ENCODE assay signal across 8 mouse cellular contexts in genomic region chr2:31654854-31655559, GRCm38 (mm10). TPM values are rescaled to one million over a fixed set of nuclear protein-coding genes. Genes with fewer than 3 reads are reported as not detected.
DNase-seq lines count a peak whose midpoint lies in the region; ATAC-seq lines count a peak whose summit lies in the region.

No protein-coding gene starts in this region.

- 0 out of 2 replicates have a peak, but pooled peaks cover 6% of the 10 kb centered on the region for H3K9me3 ChIP-seq in embryonic facial prominence, embryonic 15.5 days (replicated peaks)
- H3K9me3 ChIP-seq in hindbrain, embryonic 13.5 days = peaks cover 4% of the 10 kb centered on the region
- no peaks in the 10 kb centered on the region for H3K9me3 ChIP-seq in stomach, embryonic 14.5 days (ENCODE audit: control insufficient read depth, low read depth, low read length)

- H3K27ac ChIP-seq in embryonic facial prominence, embryonic 15.5 days (replicated peaks) = no peak overlapping the region
- 0 out of 2 replicates have a peak overlapping the region, but pooled peaks have one; percentile 48 for H3K27ac ChIP-seq in hindbrain, embryonic 13.5 days
- no peak overlapping the region for H3K27ac ChIP-seq in stomach, embryonic 14.5 days (ENCODE audit: low read length)

- H3K27me3 ChIP-seq in embryonic facial prominence, embryonic 15.5 days = peaks cover 67% of the 10 kb centered on the region
- peaks cover 99% of the 10 kb centered on the region for H3K27me3 ChIP-seq in hindbrain, embryonic 13.5 days
- peaks cover 39% of the 10 kb centered on the region for H3K27me3 ChIP-seq in stomach, embryonic 14.5 days (ENCODE audit: control insufficient read depth, insufficient read depth, low read length)

- H3K36me3 ChIP-seq in embryonic facial prominence, embryonic 15.5 days = no peaks in the 10 kb centered on the region
- H3K36me3 ChIP-seq in hindbrain, embryonic 13.5 days = no peaks in the 10 kb centered on the region
- no peaks in the 10 kb centered on the region for H3K36me3 ChIP-seq in stomach, embryonic 14.5 days (ENCODE audit: control insufficient read depth, insufficient read depth, low read length)

- H3K4me3 ChIP-seq in embryonic facial prominence, embryonic 15.5 days (replicated peaks) = peak overlapping the region; percentile 52
- H3K4me3 ChIP-seq in hindbrain, embryonic 13.5 days = peak overlapping the region; percentile 54
- H3K4me3 ChIP-seq in stomach, embryonic 14.5 days (ENCODE audit: low read depth, low read length) = peak overlapping the region; percentile 41

- peak; percentile 59 to 62 for DNase-seq in adrenal gland, adult 18-20 months (ENCODE audit: low spot score in 2 of 2)
- DNase-seq in adrenal gland, postnatal 4 days (ENCODE audit: low spot score in 2 of 2) = no peak
- peak; percentile 53 for DNase-seq in ZHBTc4 (ENCODE audit: low read depth, low spot score)
- peak; percentile 31 for DNase-seq in left cerebral cortex, adult 11 months (ENCODE audit: low spot score)
- DNase-seq in lung, postnatal 36 days = peak; percentile 68

- 3% methylated on average over 22 of the region's 22 CpGs for WGBS in embryonic facial prominence, embryonic 15.5 days
- 5% methylated on average over 22 of the region's 22 CpGs for WGBS in hindbrain, embryonic 13.5 days
- 6% methylated on average over 22 of the region's 22 CpGs for WGBS in stomach, embryonic 14.5 days

- H3K4me2 ChIP-seq in embryonic facial prominence, embryonic 15.5 days (replicated peaks) = peak overlapping the region; percentile 96
- peak overlapping the region; percentile 88 for H3K4me2 ChIP-seq in hindbrain, embryonic 13.5 days
- H3K4me2 ChIP-seq in stomach, embryonic 14.5 days (replicated peaks; ENCODE audit: low read depth, low read length) = peak overlapping the region; percentile 100

- peaks cover 17% of the 10 kb centered on the region for H3K4me1 ChIP-seq in embryonic facial prominence, embryonic 15.5 days
- H3K4me1 ChIP-seq in hindbrain, embryonic 13.5 days (replicated peaks) = peaks cover 17% of the 10 kb centered on the region
- peaks cover 6% of the 10 kb centered on the region; the same call in 1 of the 2 replicates for H3K4me1 ChIP-seq in stomach, embryonic 14.5 days (ENCODE audit: control insufficient read depth, insufficient read depth, low read length)

- no peak for ATAC-seq in embryonic facial prominence, embryonic 15.5 days (ENCODE audit: insufficient number of reproducible peaks, low FRiP score, low TSS enrichment, low read depth)
- ATAC-seq in hindbrain, embryonic 13.5 days (ENCODE audit: low FRiP score) = no peak; the same call in 1 of the 2 replicates
- no peak for ATAC-seq in stomach, embryonic 14.5 days (ENCODE audit: insufficient number of reproducible peaks, insufficient read depth, low FRiP score, low read depth)

- no peak overlapping the region for H3K9ac ChIP-seq in embryonic facial prominence, embryonic 15.5 days
- H3K9ac ChIP-seq in hindbrain, embryonic 13.5 days = peak overlapping the region; percentile 72
- H3K9ac ChIP-seq in stomach, embryonic 14.5 days (replicated peaks; ENCODE audit: low read depth, low read length) = peak overlapping the region; percentile 21; the same call in 1 of the 2 replicates

RNA-seq across cellular contexts. Expression of gene Prdm12, which starts 15.2 kb away (rescaled TPM):
- not detected for total RNA-seq in adrenal gland, adult 18-20 months (2021)
- total RNA-seq in adrenal gland, postnatal 4 days (2021) = not detected
- polyA plus RNA-seq in embryonic facial prominence, embryonic 15.5 days (2015; fragmentation: Nextera tagmentation; extraction: Ambion mirVana) = 0.08 and 0.19 TPM in 2 replicates
- polyA plus RNA-seq in hindbrain, embryonic 13.5 days (2015; fragmentation: Nextera tagmentation; extraction: Ambion mirVana) = 2.2 and 4.0 TPM in 2 replicates
- not detected in 2 replicates for polyA plus RNA-seq in stomach, embryonic 14.5 days (2014; fragmentation: Nextera tagmentation; extraction: Ambion mirVana)

RNA-seq across cellular contexts. Expression of gene Exosc2, which starts 15.5 kb away (rescaled TPM):
- 10 to 100 TPM; 21.9 to 24.5 TPM for total RNA-seq in adrenal gland, adult 18-20 months (2021)
- total RNA-seq in adrenal gland, postnatal 4 days (2021) = 10 to 100 TPM; 32.9 to 37.4 TPM
- 61.8 and 64.0 TPM in 2 replicates for polyA plus RNA-seq in embryonic facial prominence, embryonic 15.5 days (2015; fragmentation: Nextera tagmentation; extraction: Ambion mirVana)
- 41.3 and 43.4 TPM in 2 replicates for polyA plus RNA-seq in hindbrain, embryonic 13.5 days (2015; fragmentation: Nextera tagmentation; extraction: Ambion mirVana)
- 54.2 and 57.8 TPM in 2 replicates for polyA plus RNA-seq in stomach, embryonic 14.5 days (2014; fragmentation: Nextera tagmentation; extraction: Ambion mirVana)

RNA-seq across cellular contexts. Expression of gene Abl1, which starts 33.2 kb away (rescaled TPM):
- total RNA-seq in adrenal gland, adult 18-20 months (2021) = 10 to 100 TPM; 43.6 to 59.5 TPM
- 100 to 1,000 TPM; 109 to 112 TPM for total RNA-seq in adrenal gland, postnatal 4 days (2021)
- polyA plus RNA-seq in embryonic facial prominence, embryonic 15.5 days (2015; fragmentation: Nextera tagmentation; extraction: Ambion mirVana) = 40.9 and 42.3 TPM in 2 replicates
- 19.7 and 21.7 TPM in 2 replicates for polyA plus RNA-seq in hindbrain, embryonic 13.5 days (2015; fragmentation: Nextera tagmentation; extraction: Ambion mirVana)
- 44.0 and 46.4 TPM in 2 replicates for polyA plus RNA-seq in stomach, embryonic 14.5 days (2014; fragmentation: Nextera tagmentation; extraction: Ambion mirVana)

Comparison
In these comparisons a context has a peak if more than half of its experiments do, and no peak if none do; other contexts are left out.
1. DNase-seq: peak in adrenal gland, adult 18-20 months (2 of 2), ZHBTc4 (single experiment), left cerebral cortex, adult 11 months (single experiment) and lung, postnatal 36 days (single experiment); none in adrenal gland, postnatal 4 days (0 of 2).
2. Peak in every context shown above with its lines, with median percentiles within 50 percentile points of each other: H3K4me2 ChIP-seq and H3K4me3 ChIP-seq.